Mouse (Mus musculus): ENCODE results near the gene Efcab10.

The Efcab10 gene

GRCm38 (mm10) chr12:33394804-33395623 is at the start of gene Efcab10:
Gene Efcab10, plus strand, starts transcription at chr12:33394854.
- DNase-seq (ENCODE audit: low spot score) = no peak

- no peak for DNase-seq (ENCODE audit: low spot score)
These were observed 49.5 kb upstream of the Efcab10 start for GRCm38 (mm10) chr12:33344970-33345772.

GRCm38 (mm10) chr12:33345773-33346435 is 48.8 kb upstream of the Efcab10 start:
- no peak for DNase-seq (ENCODE audit: low spot score)

- no peak for DNase-seq (ENCODE audit: low spot score)
These were observed 42.0 kb upstream of the Efcab10 start for GRCm38 (mm10) chr12:33352671-33353070.

- DNase-seq (ENCODE audit: low spot score) = no peak
These were observed 36.3 kb upstream of the Efcab10 start for GRCm38 (mm10) chr12:33358345-33358744.

GRCm38 (mm10) chr12:33359209-33359608 is 35.4 kb upstream of the Efcab10 start:
- DNase-seq (ENCODE audit: low spot score) = no peak

GRCm38 (mm10) chr12:33359878-33360482 is 34.7 kb upstream of the Efcab10 start:
- no peak for DNase-seq (ENCODE audit: low spot score)

- DNase-seq (ENCODE audit: low spot score) = no peak
These were observed 33.9 kb upstream of the Efcab10 start for GRCm38 (mm10) chr12:33360729-33361128.

GRCm38 (mm10) chr12:33364511-33364910 is 30.1 kb upstream of the Efcab10 start:
- no peak for DNase-seq (ENCODE audit: low spot score)

- DNase-seq (ENCODE audit: low spot score) = no peak
These were observed 29.5 kb upstream of the Efcab10 start for GRCm38 (mm10) chr12:33365133-33365532.

GRCm38 (mm10) chr12:33369555-33369954 is 25.1 kb upstream of the Efcab10 start:
- no peak for DNase-seq (ENCODE audit: low spot score)

- DNase-seq (ENCODE audit: low spot score) = no peak
These were observed 14.8 kb upstream of the Efcab10 start for GRCm38 (mm10) chr12:33379624-33380445.

- DNase-seq (ENCODE audit: low spot score) = no peak
These were observed 5.8 kb upstream of the Efcab10 start for GRCm38 (mm10) chr12:33388842-33389241.

- no peak for DNase-seq (ENCODE audit: low spot score)
These were observed 3.7 kb upstream of the Efcab10 start for GRCm38 (mm10) chr12:33390844-33391560.

GRCm38 (mm10) chr12:33403265-33403693 is 8.6 kb downstream of the Efcab10 start:
- no peak for DNase-seq (ENCODE audit: low spot score)

GRCm38 (mm10) chr12:33404996-33405395 is 10.3 kb downstream of the Efcab10 start:
- no peak for DNase-seq (ENCODE audit: low spot score)

GRCm38 (mm10) chr12:33405398-33406026 is 10.9 kb downstream of the Efcab10 start:
- DNase-seq (ENCODE audit: low spot score) = no peak

- DNase-seq (ENCODE audit: low spot score) = no peak
These were observed 17.0 kb downstream of the Efcab10 start for GRCm38 (mm10) chr12:33411580-33412151.

- no peak for DNase-seq (ENCODE audit: low spot score)
These were observed 29.7 kb downstream of the Efcab10 start for GRCm38 (mm10) chr12:33424329-33424728.

GRCm38 (mm10) chr12:33427293-33427692 is 32.6 kb downstream of the Efcab10 start:
- DNase-seq (ENCODE audit: low spot score) = no peak

Measured in urinary bladder, postnatal 10 days (tissue).